Comparison of ENCODE assay signal across 9 mouse cellular contexts in genomic region chr9:122922436-122922835, GRCm38 (mm10). TPM values are rescaled to one million over a fixed set of nuclear protein-coding genes. Genes with fewer than 3 reads are reported as not detected.
DNase-seq lines count a peak whose midpoint lies in the region; ATAC-seq lines count a peak whose summit lies in the region.
"Had no signal": no experiment of that assay in that cellular context is flagged by ENCODE, and none has a peak within 500 bp of the region (broad histone marks: within the 10 kb centered on the region; RNA-seq: fewer than 3 reads in every experiment).

No protein-coding gene starts in this region.

- H3K36me3 ChIP-seq in heart, embryonic 12.5 days: peaks cover 27% of the 10 kb centered on the region
- H3K36me3 ChIP-seq in hindbrain, embryonic 12.5 days: peaks cover 28% of the 10 kb centered on the region
- peaks cover 33% of the 10 kb centered on the region for H3K36me3 ChIP-seq in midbrain, embryonic 10.5 days

- H3K9ac ChIP-seq in heart, embryonic 12.5 days: no peak overlapping the region
- H3K9ac ChIP-seq in hindbrain, embryonic 12.5 days: peak overlapping the region; percentile 92

- H3K27ac ChIP-seq in heart, embryonic 12.5 days (ENCODE audit: poor library complexity, severe bottlenecking): no peak overlapping the region
- H3K27ac ChIP-seq in brown adipose tissue, adult 24 weeks (replicated peaks; ENCODE audit: low read depth, low read length): no peak overlapping the region
- no peak overlapping the region for H3K27ac ChIP-seq in hindbrain, embryonic 12.5 days
- peak overlapping the region; percentile 99 for H3K27ac ChIP-seq in midbrain, embryonic 10.5 days (replicated peaks)

- no peak for DNase-seq in heart, adult 18-20 months
- no peak for DNase-seq in midbrain, embryonic 10.5 days (ENCODE audit: low spot score)
- no peak for DNase-seq in thymus, postnatal 10 days (ENCODE audit: low spot score in 2 of 2)
- no peak for DNase-seq in layer of hippocampus, postnatal 25 days (ENCODE audit: extremely low spot score in 1 of 2, low spot score in 1 of 2)
- DNase-seq in urinary bladder, postnatal 4 days (ENCODE audit: low spot score in 2 of 2): no peak

- H3K9me3 ChIP-seq in heart, embryonic 12.5 days (replicated peaks): no peaks in the 10 kb centered on the region
- no peaks in the 10 kb centered on the region for H3K9me3 ChIP-seq in hindbrain, embryonic 12.5 days (replicated peaks)
- no peaks in the 10 kb centered on the region for H3K9me3 ChIP-seq in midbrain, embryonic 10.5 days (replicated peaks)

- H3K27me3 ChIP-seq in heart, embryonic 12.5 days (replicated peaks): peaks cover 2% of the 10 kb centered on the region; the same call in 1 of the 2 replicates
- H3K27me3 ChIP-seq in hindbrain, embryonic 12.5 days: peaks cover 7% of the 10 kb centered on the region; the same call in 1 of the 2 replicates
- H3K27me3 ChIP-seq in midbrain, embryonic 10.5 days (ENCODE audit: low read depth, poor library complexity, severe bottlenecking): 0 out of 2 replicates have a peak, but pooled peaks cover 8% of the 10 kb centered on the region

- WGBS in heart, embryonic 12.5 days: 17% methylated on average over 3 of the region's 3 CpGs
- WGBS in hindbrain, embryonic 12.5 days: 19% methylated on average over 3 of the region's 3 CpGs
- WGBS in midbrain, embryonic 10.5 days: 20% methylated on average over 3 of the region's 3 CpGs

- peaks cover 3% of the 10 kb centered on the region for H3K4me1 ChIP-seq in heart, embryonic 12.5 days (replicated peaks)
- H3K4me1 ChIP-seq in brown adipose tissue, adult 24 weeks (ENCODE audit: control insufficient read depth, insufficient read depth, insufficient read length, low read length): no peaks in the 10 kb centered on the region; the same call in 1 of the 2 replicates
- peaks cover 5% of the 10 kb centered on the region for H3K4me1 ChIP-seq in hindbrain, embryonic 12.5 days
- peaks cover 8% of the 10 kb centered on the region for H3K4me1 ChIP-seq in midbrain, embryonic 10.5 days

- no peak for ATAC-seq in heart, embryonic 12.5 days (ENCODE audit: insufficient number of reproducible peaks, low FRiP score)
- ATAC-seq in hindbrain, embryonic 12.5 days (ENCODE audit: low FRiP score): peak; percentile 70; the same call in 1 of the 2 replicates
- ATAC-seq: inflammation-experienced regulatory T-cells, adult 6 months had no signal

- peak overlapping the region; percentile 83 for H3K4me3 ChIP-seq in heart, embryonic 12.5 days
- peak overlapping the region; percentile 71 for H3K4me3 ChIP-seq in brown adipose tissue, adult 24 weeks (ENCODE audit: insufficient read depth, low read depth, low read length)
- H3K4me3 ChIP-seq in hindbrain, embryonic 12.5 days: peak overlapping the region; percentile 87
- H3K4me3 ChIP-seq in midbrain, embryonic 10.5 days: peak overlapping the region; percentile 94

- peak overlapping the region; percentile 68 for H3K4me2 ChIP-seq in heart, embryonic 12.5 days
- peak overlapping the region; percentile 63 for H3K4me2 ChIP-seq in hindbrain, embryonic 12.5 days (replicated peaks)

RNA-seq across cellular contexts. Expression of gene Zfp105, which starts 0.4 kb away (rescaled TPM):
- polyA plus RNA-seq in heart, embryonic 12.5 days (2016; fragmentation: Nextera tagmentation; extraction: Ambion mirVana): 12.0 and 14.0 TPM in 2 replicates
- total RNA-seq in heart, adult 18-20 months (2021): 1 to 10 TPM; 1.0 to 1.1 TPM
- 0.95 TPM in 1 of 2 replicates, not detected in the other for polyA plus RNA-seq in brown adipose tissue, adult 24 weeks (2012; ENCODE audit: insufficient read depth, insufficient read length, missing spikeins)
- polyA plus RNA-seq in hindbrain, embryonic 12.5 days (2016; fragmentation: Nextera tagmentation; extraction: Ambion mirVana): 31.1 and 32.0 TPM in 2 replicates
- 33.1 and 35.9 TPM in 2 replicates for polyA plus RNA-seq in midbrain, embryonic 10.5 days (2016; fragmentation: Nextera tagmentation; extraction: Ambion mirVana)
- total RNA-seq in layer of hippocampus, postnatal 25 days (2021): 1 to 10 TPM; 6.7 to 6.9 TPM
- polyA plus RNA-seq: inflammation-experienced regulatory T-cells, adult 6 months had no signal

RNA-seq across cellular contexts. Expression of gene 1110059G10Rik, which starts 28.4 kb away (rescaled TPM):
- 21.8 and 23.2 TPM in 2 replicates for polyA plus RNA-seq in heart, embryonic 12.5 days (2016; fragmentation: Nextera tagmentation; extraction: Ambion mirVana)
- 10 to 100 TPM; 15.4 to 16.6 TPM for total RNA-seq in heart, adult 18-20 months (2021)
- polyA plus RNA-seq in brown adipose tissue, adult 24 weeks (2012; ENCODE audit: insufficient read depth, insufficient read length, missing spikeins): 26.9 and 39.3 TPM in 2 replicates
- polyA plus RNA-seq in hindbrain, embryonic 12.5 days (2016; fragmentation: Nextera tagmentation; extraction: Ambion mirVana): 30.0 and 31.0 TPM in 2 replicates
- 22.8 and 23.4 TPM in 2 replicates for polyA plus RNA-seq in midbrain, embryonic 10.5 days (2016; fragmentation: Nextera tagmentation; extraction: Ambion mirVana)
- 10 to 100 TPM; 24.8 to 26.8 TPM for total RNA-seq in layer of hippocampus, postnatal 25 days (2021)

RNA-seq across cellular contexts. Expression of gene Kif15, which starts 28.4 kb away (rescaled TPM):
- 27.5 and 32.6 TPM in 2 replicates for polyA plus RNA-seq in heart, embryonic 12.5 days (2016; fragmentation: Nextera tagmentation; extraction: Ambion mirVana)
- total RNA-seq in heart, adult 18-20 months (2021): under 1 TPM; 0.67 to 0.77 TPM
- polyA plus RNA-seq in brown adipose tissue, adult 24 weeks (2012; ENCODE audit: insufficient read depth, insufficient read length, missing spikeins): 0.63 TPM in 1 of 2 replicates, not detected in the other
- 46.4 and 50.1 TPM in 2 replicates for polyA plus RNA-seq in hindbrain, embryonic 12.5 days (2016; fragmentation: Nextera tagmentation; extraction: Ambion mirVana)
- polyA plus RNA-seq in midbrain, embryonic 10.5 days (2016; fragmentation: Nextera tagmentation; extraction: Ambion mirVana): 88.7 and 88.9 TPM in 2 replicates
- 1 to 10 TPM; 1.1 to 1.7 TPM for total RNA-seq in layer of hippocampus, postnatal 25 days (2021)

RNA-seq across cellular contexts. Expression of gene Zkscan7, which starts 37.0 kb away (rescaled TPM):
- 2.5 and 2.8 TPM in 2 replicates for polyA plus RNA-seq in heart, embryonic 12.5 days (2016; fragmentation: Nextera tagmentation; extraction: Ambion mirVana)
- 1 to 10 TPM; 6.3 to 6.8 TPM for total RNA-seq in heart, adult 18-20 months (2021)
- 2.7 and 3.8 TPM in 2 replicates for polyA plus RNA-seq in brown adipose tissue, adult 24 weeks (2012; ENCODE audit: insufficient read depth, insufficient read length, missing spikeins)
- polyA plus RNA-seq in hindbrain, embryonic 12.5 days (2016; fragmentation: Nextera tagmentation; extraction: Ambion mirVana): 5.7 and 6.3 TPM in 2 replicates
- polyA plus RNA-seq in midbrain, embryonic 10.5 days (2016; fragmentation: Nextera tagmentation; extraction: Ambion mirVana): 3.6 and 4.6 TPM in 2 replicates
- 1 to 10 TPM; 4.1 to 5.9 TPM for total RNA-seq in layer of hippocampus, postnatal 25 days (2021)

RNA-seq across cellular contexts. Expression of gene Zfp445, which starts 56.6 kb away (rescaled TPM):
- polyA plus RNA-seq in heart, embryonic 12.5 days (2016; fragmentation: Nextera tagmentation; extraction: Ambion mirVana): 59.0 and 60.3 TPM in 2 replicates
- total RNA-seq in heart, adult 18-20 months (2021): 10 to 100 TPM; 55.1 to 62.7 TPM
- polyA plus RNA-seq in brown adipose tissue, adult 24 weeks (2012; ENCODE audit: insufficient read depth, insufficient read length, missing spikeins): 24.4 and 26.4 TPM in 2 replicates
- 115 and 120 TPM in 2 replicates for polyA plus RNA-seq in hindbrain, embryonic 12.5 days (2016; fragmentation: Nextera tagmentation; extraction: Ambion mirVana)
- polyA plus RNA-seq in midbrain, embryonic 10.5 days (2016; fragmentation: Nextera tagmentation; extraction: Ambion mirVana): 69.5 and 88.0 TPM in 2 replicates
- 100 to 1,000 TPM; 137 to 183 TPM for total RNA-seq in layer of hippocampus, postnatal 25 days (2021)

Comparison
In these comparisons a context has a peak if more than half of its experiments do, and no peak if none do; other contexts are left out.
1. RNA of gene Kif15, which starts 28.4 kb away (polyA plus RNA-seq): 88.7 to 88.9 TPM in midbrain, embryonic 10.5 days, 46.4 to 50.1 TPM in hindbrain, embryonic 12.5 days and 27.5 to 32.6 TPM in heart, embryonic 12.5 days; 0.63 TPM in brown adipose tissue, adult 24 weeks; every median in the first group is over 10 times any median in the second.
2. Peak in every context shown above with its lines, with median percentiles within 50 percentile points of each other: H3K4me3 ChIP-seq.